13 mouse cellular contexts compared by ENCODE assay signal in genomic region chr12:83241022-83241421, GRCm38 (mm10).
DNase-seq lines count a peak whose midpoint lies in the region; ATAC-seq lines count a peak whose summit lies in the region.
"Had no signal": no experiment of that assay in that cellular context is flagged by ENCODE, and none has a peak within 500 bp of the region (broad histone marks: within the 10 kb centered on the region; RNA-seq: fewer than 3 reads in every experiment).

No protein-coding gene starts in this region.

- DNase-seq in heart, adult 18-20 months: peak; percentile 24 to 36
- no peak for DNase-seq in heart, adult 8-10 months (ENCODE audit: low spot score)
- peak; percentile 27 for DNase-seq in MN1 (ENCODE audit: low spot score)
- DNase-seq in brain, adult 2 months (ENCODE audit: low read depth, low spot score): peak; percentile 76
- no peak for DNase-seq in thymus, postnatal 10 days (ENCODE audit: low spot score in 2 of 2)
- no peak for DNase-seq in frontal cortex, postnatal 25 days (ENCODE audit: low spot score in 2 of 2)
- DNase-seq in thymus, postnatal 4 days: no peak
- DNase-seq: adrenal gland, adult 8-10 months; thymus, postnatal 14 days had no signal

- ATAC-seq in common myeloid progenitor, adult 5-6 weeks (replicated peaks; ENCODE audit: low read depth, poor library complexity, severe bottlenecking): 0 out of 2 replicates have a peak, but pooled peaks have one; percentile 15
- ATAC-seq: forebrain, embryonic 15.5 days; intestine, embryonic 15.5 days; midbrain, embryonic 16.5 days had no signal

Comparison
In these comparisons a context has a peak if more than half of its experiments do, and no peak if none do; other contexts are left out.
1. DNase-seq: peak in heart, adult 18-20 months (2 of 2), MN1 (single experiment) and brain, adult 2 months (single experiment); none in heart, adult 8-10 months (single experiment), thymus, postnatal 10 days (0 of 2), frontal cortex, postnatal 25 days (0 of 2) and thymus, postnatal 4 days (single experiment).